Mouse (Mus musculus): ENCODE data around the gene Acss3. TPM values are rescaled to one million over a fixed set of nuclear protein-coding genes. Genes with fewer than 3 reads are reported as not detected.

Acss3 gene
- total RNA-seq, 2 experiments from 2014 or later, result 31.3 to 32.9 TPM

Other genes starting within 250 kb of the Acss3 start
- 1 to 10 TPM; 2.7 to 2.8 TPM for gene Lin7a, start 148.0 kb upstream of the Acss3 start, total RNA-seq (2021)

All from adrenal gland, adult 18-20 months (tissue).